Mouse (Mus musculus) cerebellum, adult 2 months (tissue): ENCODE data around the gene Fcgr1. TPM values are rescaled to one million over a fixed set of nuclear protein-coding genes. Genes with fewer than 3 reads are reported as not detected.

Source experiments
- DNase-seq, 2 experiments: peaks; one replicate each; pipeline ENCODE4 v3.0.0; 2021
- H3K27ac ChIP-seq: fragments of 200-500 bp; 2 replicates; pipeline ENCODE4 v1.5.1; 2012; ENCODE audit warnings: low read length, control low read depth, inconsistent platforms; ENCODE audit not compliant: insufficient read depth
- H3K27me3 ChIP-seq: fragments of 200-500 bp; 2 replicates; pipeline ENCODE4 v1.6.1; 2012; ENCODE audit warnings: inconsistent platforms, mild to moderate bottlenecking, low read length, moderate library complexity; ENCODE audit not compliant: control insufficient read depth, insufficient read depth
- H3K4me1 ChIP-seq: fragments of 200-500 bp; 2 replicates; pipeline ENCODE4 v1.6.1; 2011; ENCODE audit warnings: low read length; ENCODE audit not compliant: control insufficient read depth, insufficient read depth
- H3K4me3 ChIP-seq: fragments of 200-500 bp; replicated peaks from 2 replicates; pipeline ENCODE3; 2011; ENCODE audit warnings: mild to moderate bottlenecking, low read depth, low read length, control low read depth; ENCODE audit not compliant: insufficient read depth
- CTCF ChIP-seq: fragments of 200-500 bp; IDR thresholded peaks from 2 replicates; pipeline ENCODE4 v1.5.1; 2011; ENCODE audit warnings: low read depth, mild to moderate bottlenecking, control low read depth, low read length, moderate library complexity, borderline replicate concordance; ENCODE audit not compliant: insufficient read depth
- POLR2A ChIP-seq: fragments of 200-500 bp; IDR thresholded peaks from 2 replicates; pipeline ENCODE4 v1.6.1; 2011; ENCODE audit warnings: low read length, control low read depth, borderline replicate concordance; ENCODE audit not compliant: insufficient read depth
- WGBS: fragments of 180-500 bp; shearing (Covaris S2); methylation state at CpG from one replicate; pipeline ENCODE4 v1.1.7; 2018; 5-methylcytosine and 5-hydroxymethylcytosine counted together
- polyA plus RNA-seq: library from polyadenylated mRNA; depleted of rRNA; stranded (reverse); fragments of >200 nt; gene quantifications from 2 replicates; pipeline ENCODE4 v1.2.3, GENCODE M21; 2012

The Fcgr1 gene
- polyA plus RNA-seq, 1 experiment, result 2.0 TPM

DNA sequence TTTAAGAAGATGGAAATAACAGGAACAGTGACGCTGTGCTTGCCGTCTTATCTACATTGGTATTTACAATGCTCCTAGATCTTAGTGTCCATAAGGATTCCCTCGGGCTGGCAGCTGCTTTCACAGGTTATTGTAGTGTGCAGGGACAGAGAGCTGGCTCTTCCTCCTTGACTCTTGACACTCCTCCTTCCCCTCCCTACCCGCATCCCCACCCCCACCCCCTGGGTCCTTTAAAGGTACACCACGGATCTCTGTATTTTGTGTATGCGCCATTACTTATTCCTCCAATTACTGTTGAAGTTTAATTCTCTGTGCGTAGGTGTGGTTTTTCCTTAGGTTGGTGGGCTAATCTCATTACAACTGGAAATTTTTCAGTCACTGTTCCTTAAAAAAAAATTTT, 41.8 kb upstream of the Fcgr1 start:
- H3K27ac ChIP-seq, result no peak overlapping the region
- no peak for TF ChIP-seq POLR2A
- TF ChIP-seq CTCF, result no peak
- peaks cover 6% of the 10 kb centered on the region; the same call in 1 of the 2 replicates for H3K27me3 ChIP-seq
- 24% methylated on average over 7 of the region's 7 CpGs for WGBS
- H3K4me3 ChIP-seq, result no peak overlapping the region
- no peaks in the 10 kb centered on the region for H3K4me1 ChIP-seq
- no peak for DNase-seq

DNA sequence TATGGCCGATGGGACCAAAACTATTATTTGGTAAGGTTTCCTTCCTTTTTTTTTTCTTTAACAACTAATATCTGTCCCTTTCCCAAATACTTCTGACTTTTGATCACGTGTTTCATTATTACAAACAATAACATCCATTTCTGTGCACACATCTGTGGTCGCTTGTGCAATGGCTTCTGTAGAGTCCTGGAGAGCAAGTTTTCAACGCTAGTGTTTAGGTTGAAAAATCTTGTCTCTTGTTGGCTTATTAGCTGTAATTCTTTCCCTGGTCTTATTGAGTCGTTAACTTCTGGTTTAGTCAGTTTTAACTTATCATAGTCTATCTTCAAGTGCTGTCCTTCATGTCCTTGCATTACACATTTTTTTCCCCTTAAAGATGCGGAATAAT, 41.4 kb upstream of the Fcgr1 start:
- 55% methylated on average over 6 of the region's 6 CpGs for WGBS
- Histone ChIP-seq H3K4me3 (no peak overlapping the region), H3K27me3 (peaks cover 6% of the 10 kb centered on the region; the same call in 1 of the 2 replicates), H3K27ac (no peak overlapping the region), H3K4me1 (no peaks in the 10 kb centered on the region)
- DNase-seq, result no peak
- TF ChIP-seq POLR2A, result no peak
- TF ChIP-seq CTCF, result no peak

- H3K27ac ChIP-seq, result no peak overlapping the region
- 6% methylated on average over 36 of the region's 36 CpGs for WGBS
- peaks cover 6% of the 10 kb centered on the region; the same call in 1 of the 2 replicates for H3K27me3 ChIP-seq
- H3K4me1 ChIP-seq, result no peaks in the 10 kb centered on the region
- TF ChIP-seq CTCF (no peak), POLR2A (no peak)
- no peak for DNase-seq
- no peak overlapping the region for H3K4me3 ChIP-seq
Measured at GRCm38 (mm10) chr3:96334175-96335162, 40.7 kb upstream of the Fcgr1 start.

DNA sequence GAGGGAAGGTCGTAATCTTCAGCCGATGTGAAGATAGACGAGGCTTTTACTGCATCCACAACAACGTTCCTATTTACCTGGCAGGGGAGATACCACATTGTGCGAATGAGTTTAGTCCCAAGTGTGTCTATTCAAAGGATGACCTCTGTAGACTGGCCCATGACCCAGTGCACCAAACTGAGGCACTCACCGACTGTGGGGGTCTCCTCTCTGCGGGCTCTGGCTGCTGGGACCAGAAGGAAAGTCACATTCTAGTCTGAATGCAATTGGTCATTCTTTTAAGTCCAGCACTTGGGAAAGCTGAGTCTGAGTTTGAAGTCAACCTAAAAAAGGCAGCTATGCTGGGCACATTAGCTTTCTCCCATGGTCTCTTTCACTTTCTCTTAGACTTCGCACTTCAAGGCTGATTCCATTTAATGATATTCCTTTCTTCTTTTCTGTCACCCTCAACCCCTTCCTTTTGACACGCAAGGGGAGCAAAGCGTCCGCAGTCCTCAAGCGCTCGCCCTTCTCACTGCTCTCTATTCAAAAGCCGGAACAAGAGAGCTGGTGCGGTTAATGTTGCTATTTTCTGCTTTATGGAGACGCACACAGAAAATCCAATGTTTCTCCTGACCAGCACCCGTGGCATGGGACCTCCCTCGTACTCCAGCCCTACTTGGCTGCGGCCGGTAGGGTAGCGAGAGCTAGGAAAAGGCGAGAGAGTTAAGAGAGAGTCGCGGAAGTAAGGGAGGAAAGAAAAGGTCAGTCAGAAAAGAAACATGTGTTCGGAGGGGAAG, 39.8 kb upstream of the Fcgr1 start:
- no peak for TF ChIP-seq POLR2A
- TF ChIP-seq CTCF, result no peak
- no peak overlapping the region for H3K27ac ChIP-seq
- H3K4me1 ChIP-seq, result no peaks in the 10 kb centered on the region
- peaks cover 6% of the 10 kb centered on the region; the same call in 1 of the 2 replicates for H3K27me3 ChIP-seq
- WGBS, result 5% methylated on average over 25 of the region's 25 CpGs
- H3K4me3 ChIP-seq, result no peak overlapping the region
- DNase-seq, result peak in 1 of 2 experiments; percentile 15

DNA sequence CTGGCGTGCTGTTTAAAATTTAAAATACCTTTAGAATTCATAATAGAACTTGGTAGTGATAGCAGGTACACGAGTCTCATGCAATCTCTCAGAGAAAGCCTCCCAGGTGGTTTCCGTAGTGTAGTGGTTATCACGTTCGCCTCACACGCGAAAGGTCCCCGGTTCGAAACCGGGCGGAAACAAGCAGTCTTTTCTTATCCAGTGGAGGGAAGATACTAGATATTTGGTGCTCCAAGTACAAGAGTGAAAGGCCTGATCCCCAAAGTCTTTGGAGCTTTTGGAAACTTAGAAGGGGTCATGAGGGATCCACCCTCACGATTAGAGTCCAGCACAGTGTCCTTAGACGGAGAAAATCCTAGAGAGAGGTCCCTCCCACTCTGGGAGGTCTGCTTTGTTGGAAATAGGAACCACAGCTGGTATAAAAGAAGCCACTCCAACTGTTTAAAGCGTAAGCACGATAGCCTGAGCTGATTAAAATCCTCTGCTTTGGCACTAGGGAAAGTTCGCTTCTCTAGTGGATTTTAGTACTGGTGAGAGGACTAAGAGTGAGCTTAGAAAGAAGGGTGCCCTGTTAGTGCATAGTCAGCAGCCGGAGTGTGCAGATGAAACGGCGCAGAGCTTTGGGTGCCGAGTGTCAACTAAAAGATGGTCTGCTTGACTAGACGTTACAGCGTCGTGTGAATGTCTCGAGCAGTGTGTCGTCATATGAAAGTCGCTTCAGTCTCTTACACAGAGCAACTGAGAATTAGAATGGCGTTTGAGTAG, 39.0 kb upstream of the Fcgr1 start:
- DNase-seq, result no peak
- H3K27me3 ChIP-seq, result peaks cover 6% of the 10 kb centered on the region; the same call in 1 of the 2 replicates

DNA sequence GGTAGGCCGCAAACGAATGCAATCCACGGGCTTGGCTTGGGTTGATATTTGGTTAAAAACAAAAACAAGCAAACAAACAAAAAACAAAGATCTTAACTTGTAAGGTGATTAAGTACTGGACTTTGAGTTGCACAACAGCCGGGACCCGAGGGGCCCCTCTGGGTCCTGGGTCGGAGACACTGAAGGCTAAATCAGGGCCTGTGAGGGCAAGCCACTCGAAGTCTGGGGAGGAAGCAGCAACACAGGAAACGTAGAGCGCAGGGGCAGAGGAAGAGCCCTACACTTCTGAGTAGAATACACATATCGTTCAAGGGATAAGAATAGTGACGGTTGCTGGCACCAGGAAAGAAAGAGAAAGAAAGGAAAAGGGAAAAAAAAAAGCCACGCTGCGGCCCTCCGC, 38.2 kb upstream of the Fcgr1 start:
- Histone ChIP-seq H3K27ac (no peak overlapping the region), H3K4me3 (no peak overlapping the region), H3K4me1 (no peaks in the 10 kb centered on the region), H3K27me3 (peaks cover 11% of the 10 kb centered on the region; the same call in 1 of the 2 replicates)
- DNase-seq, result no peak
- 32% methylated on average over 14 of the region's 14 CpGs for WGBS
- no peak for TF ChIP-seq POLR2A
- TF ChIP-seq CTCF, result no peak

More for the DNA sequence above, 39.0 kb upstream of the Fcgr1 start:
- TF ChIP-seq CTCF (no peak), POLR2A (no peak)
- no peaks in the 10 kb centered on the region for H3K4me1 ChIP-seq
- WGBS, result 7% methylated on average over 27 of the region's 27 CpGs
- H3K27ac ChIP-seq, result no peak overlapping the region
- H3K4me3 ChIP-seq, result no peak overlapping the region

DNA sequence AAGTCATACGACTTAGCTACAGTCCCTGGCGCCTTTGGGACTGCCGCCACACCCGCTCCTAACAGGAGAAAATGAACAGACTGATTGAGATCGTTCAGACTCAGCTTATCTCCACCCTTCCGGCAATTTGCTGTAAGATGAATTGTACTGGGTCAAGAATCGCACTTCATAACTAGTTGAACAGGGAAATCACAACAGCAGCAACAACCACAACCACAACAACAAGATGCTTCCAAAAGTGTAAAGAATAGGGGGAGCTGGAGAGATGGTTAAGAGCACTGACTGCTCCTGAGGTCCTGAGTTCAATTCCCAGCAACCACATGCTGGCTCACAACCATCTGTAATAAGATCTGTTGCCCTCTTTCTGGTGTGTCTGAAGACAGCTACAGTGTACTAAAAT, 37.7 kb upstream of the Fcgr1 start:
- H3K4me1 ChIP-seq, result no peaks in the 10 kb centered on the region
- 75% methylated on average over 7 of the region's 7 CpGs for WGBS
- TF ChIP-seq CTCF (no peak), POLR2A (no peak)
- H3K27ac ChIP-seq, result no peak overlapping the region
- H3K27me3 ChIP-seq, result peaks cover 11% of the 10 kb centered on the region; the same call in 1 of the 2 replicates
- H3K4me3 ChIP-seq, result no peak overlapping the region
- DNase-seq, result no peak

- no peaks in the 10 kb centered on the region for H3K4me1 ChIP-seq
Measured at GRCm38 (mm10) chr3:96330603-96331002, 36.8 kb upstream of the Fcgr1 start.

More at GRCm38 (mm10) chr3:96330603-96331002, 36.8 kb upstream of the Fcgr1 start:
- TF ChIP-seq CTCF (no peak), POLR2A (no peak)
- Histone ChIP-seq H3K27ac (no peak overlapping the region), H3K4me3 (no peak overlapping the region), H3K27me3 (peaks cover 11% of the 10 kb centered on the region; the same call in 1 of the 2 replicates)
- 55% methylated on average over 7 of the region's 7 CpGs for WGBS
- no peak for DNase-seq
